Mouse (Mus musculus) lung, postnatal 0 days (tissue): ENCODE data around the gene Cacna1d.

ENCODE experiments used
- CTCF ChIP-seq: IDR thresholded peaks from 2 replicates; pipeline ENCODE4 v1.5.1; 2016; ENCODE audit warnings: antibody characterized with exemption, mild to moderate bottlenecking
- EP300 ChIP-seq: IDR thresholded peaks from 2 replicates; pipeline ENCODE4 v1.6.1; 2016; ENCODE audit warnings: antibody characterized with exemption, mild to moderate bottlenecking, control low read depth

DNA sequence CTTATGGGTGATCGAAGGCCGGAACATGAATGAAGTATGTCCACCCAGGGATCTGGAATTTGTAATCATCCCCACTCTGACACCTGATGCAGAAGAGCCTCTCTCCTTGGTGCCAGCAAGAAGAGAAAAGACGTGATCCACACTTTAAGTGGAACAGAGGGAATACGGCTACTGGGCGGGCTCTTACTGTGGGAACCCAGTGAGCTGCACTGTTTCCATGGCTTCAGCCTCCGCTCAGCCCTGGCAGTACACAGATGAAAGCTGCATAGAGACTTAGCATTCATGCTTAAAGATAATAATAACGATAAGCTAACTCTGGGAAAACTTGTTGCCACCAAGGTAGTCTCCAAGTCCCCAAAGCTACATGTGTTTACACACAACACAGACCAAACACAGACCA, 147.5 kb downstream of the Cacna1d start:
- TF ChIP-seq EP300, result no peak
- no peak for TF ChIP-seq CTCF
